Mouse (Mus musculus) thymus, postnatal 10 days (tissue): Measurements from ENCODE around the gene Plin4.
"Not testable (repeated sequence)": the region's sequence is repeated elsewhere in the genome, so short reads cannot be mapped to it uniquely, and the experiment has no call there.

Source experiments
- DNase-seq, 2 experiments: peaks; one replicate each; pipeline ENCODE4 v3.0.0; 2021; ENCODE audit warnings: low spot score in 2 of 2

The Plin4 gene

DNA sequence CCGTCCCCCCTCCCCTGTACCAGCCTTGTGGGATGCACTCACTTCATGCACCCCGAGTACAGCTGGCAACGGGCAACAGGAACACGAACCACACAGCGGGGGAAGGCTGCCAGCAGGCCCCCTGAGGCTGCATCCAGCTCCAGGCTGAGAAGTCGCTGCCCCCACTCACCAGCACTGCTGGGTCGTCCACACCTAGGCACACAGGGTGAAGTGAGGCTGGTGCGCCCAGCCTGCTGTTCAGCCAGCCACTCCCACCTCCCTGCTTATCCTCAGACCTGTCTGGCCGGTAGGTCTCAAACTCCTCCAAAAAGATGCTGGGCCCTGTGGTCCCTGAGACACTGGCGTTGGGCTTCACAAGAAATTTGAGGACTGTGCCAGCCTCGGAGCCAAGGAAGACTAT lies 16.6 kb upstream of the Plin4 start:
- DNase-seq = no peak

DNA sequence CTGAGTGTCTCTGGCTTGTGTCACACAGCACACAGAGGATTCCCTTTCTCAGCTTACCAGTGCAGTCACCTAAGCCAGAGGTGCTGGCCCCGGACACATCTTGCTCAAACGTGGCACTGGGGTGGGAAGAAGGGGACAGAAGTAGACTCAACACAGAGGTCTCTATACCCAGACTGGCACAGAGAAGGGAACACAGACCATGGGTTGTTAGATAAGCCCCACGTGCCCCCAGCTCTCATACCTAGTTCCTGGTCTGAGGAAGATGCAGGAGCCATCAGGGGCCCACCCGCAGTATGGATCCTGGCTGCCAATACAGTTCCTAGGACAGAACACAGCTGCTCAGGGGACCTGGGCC lies 15.7 kb upstream of the Plin4 start:
- no peak for DNase-seq

DNA sequence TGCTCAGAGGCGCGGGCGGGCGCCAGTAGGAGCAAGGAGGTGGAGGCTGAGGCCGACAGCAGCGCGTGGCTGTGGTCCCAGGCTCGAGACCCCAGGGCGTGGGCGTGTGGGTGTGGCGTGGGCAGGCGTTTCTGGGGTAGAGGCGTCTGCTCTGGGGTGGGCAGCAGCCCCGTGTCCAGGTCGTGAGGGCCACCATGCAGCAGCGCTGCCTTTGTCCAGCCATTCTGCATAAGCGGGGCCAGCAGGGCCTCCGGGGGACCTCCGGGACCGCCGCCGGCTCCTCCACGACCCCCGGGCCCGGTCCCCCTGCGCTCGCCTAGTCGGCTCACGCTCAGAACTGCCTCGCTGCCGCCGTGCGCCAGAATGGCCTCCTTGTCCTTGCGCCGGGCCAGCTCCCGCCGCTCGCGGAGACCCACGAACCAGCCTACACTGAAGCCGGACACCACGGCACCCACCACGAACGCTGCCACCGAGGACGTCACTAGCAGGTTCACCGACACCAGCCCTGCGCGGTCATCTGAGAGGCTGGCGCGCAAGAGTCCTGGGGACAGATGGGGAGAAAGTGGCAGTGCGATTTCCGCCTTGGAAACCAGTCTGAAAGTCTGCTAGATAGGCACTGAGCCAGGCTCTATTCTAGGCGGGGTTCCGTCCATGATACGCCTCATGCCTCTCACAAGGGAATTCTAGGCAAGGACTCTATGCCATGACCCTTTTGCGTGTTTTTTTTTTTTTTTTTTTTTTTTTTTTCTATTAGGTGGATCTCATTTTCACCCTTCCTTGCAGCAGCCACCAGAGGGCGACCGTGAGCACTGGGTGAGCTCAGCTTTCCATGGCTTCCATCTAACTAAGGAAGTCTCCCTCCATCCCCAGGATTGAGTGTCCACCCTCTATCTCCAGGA lies 15.0 kb upstream of the Plin4 start:
- DNase-seq = peak in 1 of 2 experiments; percentile 54

DNA sequence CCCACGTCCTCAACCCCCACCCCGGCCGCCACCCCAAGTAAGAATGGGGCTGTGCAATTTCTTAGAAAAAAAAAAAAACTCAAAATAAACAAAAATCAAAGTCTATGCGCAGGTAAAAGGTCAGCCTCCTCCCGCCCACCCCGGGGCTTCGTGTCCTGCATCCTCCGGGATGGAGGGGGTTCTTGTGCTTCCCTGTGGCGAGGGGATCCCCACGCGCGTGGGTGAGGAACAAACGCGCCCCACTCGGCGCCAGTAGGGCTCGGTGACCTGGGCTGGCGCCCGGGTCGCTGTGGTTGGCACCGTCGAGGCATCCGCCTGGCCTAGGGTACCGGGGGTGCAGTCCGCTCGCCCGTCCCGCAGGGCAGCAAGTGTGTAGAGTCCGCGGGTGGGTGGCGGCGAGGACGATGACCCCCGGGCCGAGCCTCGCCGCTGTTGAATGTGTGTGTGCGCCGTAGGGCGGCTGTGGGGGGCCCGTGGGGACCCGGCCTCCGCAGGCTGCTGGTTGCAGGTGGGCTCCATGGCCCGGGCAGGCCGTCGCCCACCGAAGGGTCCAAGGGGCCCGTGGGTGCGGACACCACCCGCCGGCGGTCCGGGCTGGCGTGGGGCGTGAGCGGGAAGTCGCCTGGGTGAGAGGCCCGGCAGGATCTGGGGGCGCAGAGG lies 14.2 kb upstream of the Plin4 start:
- no peak for DNase-seq

DNA sequence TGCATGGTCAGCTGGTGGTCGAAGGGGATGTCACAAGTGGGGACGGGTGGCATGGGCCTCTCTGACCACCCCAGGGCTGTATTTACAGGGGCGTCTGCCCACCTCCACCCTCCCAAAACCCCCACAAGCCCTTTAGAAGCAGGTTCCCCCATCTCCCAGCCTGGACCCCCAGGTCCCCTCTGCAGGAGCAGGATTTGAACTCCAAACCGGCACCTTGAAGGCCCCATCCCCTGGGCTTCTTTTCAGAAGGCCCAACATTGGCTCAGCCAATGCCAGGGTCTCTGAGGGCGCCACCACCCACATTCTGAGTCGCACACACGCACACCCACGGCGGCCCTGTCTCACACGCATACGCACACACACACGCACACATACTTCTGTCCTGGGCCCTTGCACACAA lies 13.6 kb upstream of the Plin4 start:
- no peak for DNase-seq

DNA sequence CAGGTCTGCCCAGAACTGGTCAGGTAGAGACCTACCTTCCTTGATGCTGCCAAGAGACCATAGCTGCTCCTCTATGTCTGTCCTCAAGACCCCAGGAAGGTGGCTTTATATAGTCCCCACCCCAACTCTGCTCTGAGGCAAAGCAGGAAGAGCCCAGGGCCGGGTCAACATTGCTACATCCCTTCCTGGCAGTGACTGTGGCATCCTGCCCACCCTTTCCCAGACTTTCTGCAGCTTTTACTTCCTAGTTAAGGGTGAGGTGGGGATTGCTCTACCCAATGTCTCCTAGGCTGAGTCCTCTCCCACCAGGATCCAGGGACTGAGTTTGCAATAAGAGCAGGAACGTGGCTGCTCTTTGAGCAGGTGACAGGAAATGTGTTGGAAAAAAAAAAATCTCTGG lies 12.2 kb upstream of the Plin4 start, which contains the start of gene Lrg1:
TSS of gene Lrg1 (minus strand) at position 176 of the 400 bp plus-strand sequence.
- no peak for DNase-seq

DNA sequence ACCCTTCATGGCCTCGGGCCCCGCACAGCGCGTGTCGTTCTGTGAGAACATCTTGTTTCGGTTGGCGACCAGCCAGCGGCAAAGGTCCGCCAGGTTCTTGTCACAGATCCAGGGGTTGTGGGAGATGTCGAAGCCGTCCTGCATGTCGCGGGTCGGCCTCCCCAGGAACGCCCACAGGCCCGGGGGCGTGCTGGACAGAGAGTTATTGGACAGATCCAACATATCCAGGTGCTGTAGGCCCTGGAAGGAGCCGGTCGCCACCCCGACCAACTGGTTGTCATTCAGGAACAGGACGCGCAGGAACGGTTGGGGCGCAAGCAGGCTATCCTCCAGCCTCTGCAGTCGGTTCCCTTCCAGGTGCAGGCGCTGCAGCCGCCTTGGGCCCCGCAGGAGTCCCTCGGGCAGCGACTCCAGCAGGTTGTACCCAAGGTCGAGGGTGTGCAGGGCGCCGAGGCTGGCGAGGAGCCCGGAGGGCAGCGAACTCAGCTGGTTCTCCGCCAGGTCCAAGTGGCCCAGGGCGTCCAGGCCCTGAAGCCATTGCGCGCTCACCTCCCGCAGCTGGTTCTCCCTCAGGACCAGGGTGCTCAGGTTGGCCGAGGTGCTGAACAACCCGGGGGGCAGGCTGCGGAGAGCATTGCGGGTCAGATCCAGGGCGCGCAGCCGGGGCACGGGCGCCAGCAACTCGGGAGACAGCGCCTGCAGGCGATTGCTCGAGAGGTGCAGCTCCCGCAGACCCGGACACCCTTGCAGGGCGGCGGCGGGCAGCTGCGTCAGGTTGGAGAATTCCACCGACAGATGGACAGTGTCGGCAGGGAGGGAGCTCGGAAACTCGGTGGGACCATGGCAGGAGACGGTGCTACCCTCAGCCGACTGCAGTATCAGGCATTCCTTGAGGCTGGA lies 10.6 kb upstream of the Plin4 start:
- DNase-seq = no peak

DNA sequence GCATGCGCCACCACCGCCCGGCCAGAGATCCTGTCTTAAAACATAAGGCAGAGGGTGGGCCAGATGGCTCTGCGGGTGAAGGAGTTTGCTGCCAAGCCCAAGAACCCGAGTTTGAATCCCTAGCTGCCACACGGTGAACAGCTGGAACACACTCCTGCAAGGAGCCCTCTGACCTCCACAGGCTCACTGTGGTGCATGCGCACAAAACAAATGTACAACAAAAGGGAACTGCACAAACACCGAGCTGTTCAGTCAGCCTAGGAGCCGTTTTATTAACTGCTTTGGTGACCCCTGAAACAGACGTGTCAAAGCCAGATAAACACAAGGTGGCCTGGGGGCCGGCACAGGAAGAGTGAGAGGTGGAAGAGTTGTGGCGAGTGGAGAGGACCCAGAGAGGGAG lies 9.8 kb upstream of the Plin4 start:
- no peak for DNase-seq

DNA sequence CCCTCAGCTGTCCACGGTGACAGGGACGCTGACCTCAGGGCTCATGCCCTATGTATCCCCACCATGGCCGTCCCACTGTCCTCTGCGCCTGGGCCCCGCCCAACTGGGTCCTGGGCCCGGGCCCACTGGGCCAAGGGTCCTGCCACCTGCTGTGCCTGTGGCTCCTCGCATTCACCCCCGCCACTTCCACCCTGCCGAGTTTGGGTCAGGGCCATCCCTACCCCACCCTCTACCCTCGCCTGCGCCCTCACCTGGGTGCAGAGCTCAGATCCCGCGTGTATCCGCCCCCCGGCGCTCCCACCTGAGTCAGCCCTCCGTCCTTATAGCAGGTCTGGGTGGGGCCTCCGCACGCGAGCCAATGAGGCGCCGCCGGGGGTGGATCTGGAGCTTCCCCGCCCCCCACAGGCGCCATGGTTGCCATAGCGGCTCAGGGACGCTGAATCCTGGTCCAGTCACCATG lies 7.7 kb upstream of the Plin4 start, which contains the start of gene Plin5:
TSS of gene Plin5 (minus strand) at position 346 of the 460 bp plus-strand sequence.
- no peak for DNase-seq

DNA sequence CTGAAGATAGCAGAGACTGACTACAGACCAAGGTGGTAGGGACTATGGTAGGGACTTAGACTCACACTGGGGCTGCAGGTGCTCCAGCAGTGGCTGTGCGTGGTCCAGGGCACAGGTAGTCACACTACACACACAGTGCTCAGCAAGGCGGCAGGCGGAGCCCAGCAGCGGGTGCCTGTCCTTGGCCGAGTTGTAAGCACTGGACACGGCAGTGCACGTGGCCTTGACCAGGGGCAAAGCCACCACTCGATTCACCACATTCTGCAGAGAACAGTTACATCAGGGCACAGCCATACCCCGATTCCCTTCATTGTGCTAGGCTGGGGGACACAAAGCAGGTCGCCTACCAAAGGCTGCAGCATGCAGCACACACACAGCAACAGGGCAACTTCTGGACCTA lies 6.6 kb upstream of the Plin4 start:
- DNase-seq = no peak

DNA sequence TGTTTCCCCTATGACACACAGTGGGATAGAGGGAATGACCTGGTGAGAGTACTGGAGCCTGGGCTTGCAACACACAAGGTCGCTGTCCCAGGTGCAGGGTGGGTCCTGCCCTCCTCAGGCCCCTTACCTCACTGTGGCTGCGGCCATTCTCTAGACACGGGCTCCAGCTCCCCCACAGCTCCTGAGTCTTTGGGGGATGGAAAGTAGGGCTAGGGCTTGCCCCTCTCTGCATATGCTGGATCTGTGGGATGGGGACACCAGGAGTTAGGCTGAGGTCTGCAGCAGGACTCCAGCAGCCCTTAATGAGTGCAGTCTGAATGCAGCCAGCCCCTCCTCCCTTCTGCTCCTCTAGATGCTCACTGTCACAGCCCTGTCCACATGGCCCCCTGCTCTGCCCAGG lies 3.1 kb upstream of the Plin4 start:
- no peak for DNase-seq

DNA sequence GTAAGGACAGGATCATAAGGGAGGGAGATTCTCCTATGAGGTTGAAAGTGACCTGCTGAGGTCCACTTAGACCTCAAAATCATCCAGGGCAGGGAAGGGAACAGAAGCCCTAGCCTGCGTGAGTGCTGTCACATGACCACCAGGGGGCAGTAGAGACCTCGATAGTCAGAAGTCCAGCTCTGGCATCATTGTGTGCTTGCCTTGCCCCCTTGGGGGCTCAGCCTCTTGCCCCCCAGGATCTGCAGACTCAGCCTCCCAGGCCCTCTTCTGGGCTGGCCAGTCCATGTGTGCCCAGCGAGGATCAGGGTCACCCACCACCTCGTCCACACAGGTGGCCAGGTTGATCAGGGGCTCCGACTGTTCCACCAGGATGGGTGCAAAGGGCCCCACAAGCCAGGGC lies 2.3 kb upstream of the Plin4 start:
- peak in 1 of 2 experiments; percentile 78 for DNase-seq

DNA sequence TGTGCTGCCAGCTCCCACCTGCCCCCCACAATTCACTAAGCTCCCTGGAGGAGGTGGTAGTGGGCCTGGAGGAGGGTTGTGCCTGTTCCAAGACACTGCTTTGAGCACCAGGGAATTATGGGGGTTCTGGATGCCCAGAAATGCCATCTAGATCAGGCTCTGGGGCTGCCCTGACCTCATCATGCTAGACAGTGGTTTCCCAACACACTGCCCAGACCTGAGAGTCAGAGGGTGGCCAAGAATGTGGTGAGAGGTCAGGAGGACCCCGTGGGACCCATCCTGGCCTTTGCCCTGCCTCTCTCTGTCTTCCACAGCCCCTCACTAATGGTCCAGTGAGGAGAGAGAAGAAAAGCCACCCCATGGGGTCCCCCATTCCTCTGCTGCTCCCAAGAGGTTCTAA lies 1.4 kb upstream of the Plin4 start:
- no peak for DNase-seq

DNA sequence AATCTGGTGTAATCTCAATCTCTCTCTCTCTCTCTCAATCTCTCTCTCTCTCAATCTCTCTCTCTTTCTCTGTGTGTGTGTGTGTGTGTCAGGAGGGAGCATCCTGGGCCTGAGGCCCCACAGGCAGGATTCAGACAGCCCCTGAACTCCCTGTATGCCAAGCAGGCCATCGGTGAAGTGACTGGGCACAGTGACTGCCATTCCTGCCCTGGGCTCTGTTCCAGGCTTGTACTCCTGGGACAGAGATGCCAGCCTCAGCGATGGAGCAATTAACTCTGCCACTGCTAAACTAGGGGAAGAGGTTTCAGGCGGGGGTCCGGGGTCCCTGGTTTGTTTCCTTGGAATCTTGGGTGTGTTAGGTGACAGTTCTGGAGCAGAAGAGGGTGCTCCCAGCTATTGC lies 968 bp upstream of the Plin4 start:
- no peak for DNase-seq

DNA sequence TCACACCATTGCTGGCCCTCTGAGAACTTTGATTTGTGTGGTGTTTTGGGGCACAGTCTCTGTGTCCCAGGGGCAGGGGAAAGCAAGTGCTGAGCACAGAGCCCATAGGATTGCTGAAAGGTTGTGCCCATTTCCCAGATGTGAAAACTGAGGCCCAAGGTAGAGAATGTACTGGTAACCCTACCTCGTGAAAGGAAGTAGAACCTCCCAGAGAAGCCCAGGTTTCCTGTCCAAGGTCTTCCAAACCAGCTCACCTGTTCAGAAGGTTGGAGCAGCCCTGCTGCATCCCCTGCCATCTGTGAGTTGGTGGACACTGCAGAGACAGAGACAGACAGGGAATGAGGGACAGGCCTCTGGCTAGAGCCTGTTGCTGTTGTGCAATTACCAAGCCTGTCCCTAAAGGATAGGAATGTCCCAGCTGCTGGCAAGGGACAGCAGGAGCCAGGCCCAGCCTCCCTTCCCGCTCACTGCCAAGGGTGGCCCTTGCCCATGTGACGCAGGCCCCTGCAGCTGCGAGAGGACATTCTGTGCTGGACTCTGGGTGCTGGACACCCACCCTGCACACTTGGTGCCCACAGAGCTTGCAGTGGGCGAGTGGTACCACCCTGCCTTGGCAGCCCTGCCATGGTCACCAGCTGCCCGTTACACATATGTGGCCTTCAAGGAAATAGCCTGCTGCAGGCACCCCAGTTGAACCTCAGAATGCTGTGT lies 1.1 kb downstream of the Plin4 start:
- DNase-seq = no peak

DNA sequence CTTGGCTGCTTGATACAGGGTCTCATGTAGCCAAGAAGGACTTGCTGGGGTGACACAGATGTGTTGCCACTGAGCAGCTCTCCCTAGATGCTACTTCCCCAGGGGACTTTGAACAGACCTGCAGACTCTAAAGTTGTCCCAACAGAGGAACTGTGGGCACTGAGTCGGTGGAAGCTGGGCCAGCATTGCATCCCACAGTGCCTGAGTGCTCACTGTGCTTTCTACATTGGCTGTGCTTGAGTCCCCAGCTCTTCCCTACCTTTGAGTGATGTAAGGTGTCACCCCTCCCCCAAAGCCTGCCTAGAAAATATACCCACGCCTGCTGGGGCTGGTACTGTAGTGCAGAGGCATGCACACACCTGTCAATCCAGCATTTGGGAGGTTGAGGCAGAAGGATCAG lies 1.9 kb downstream of the Plin4 start:
- DNase-seq = no peak

DNA sequence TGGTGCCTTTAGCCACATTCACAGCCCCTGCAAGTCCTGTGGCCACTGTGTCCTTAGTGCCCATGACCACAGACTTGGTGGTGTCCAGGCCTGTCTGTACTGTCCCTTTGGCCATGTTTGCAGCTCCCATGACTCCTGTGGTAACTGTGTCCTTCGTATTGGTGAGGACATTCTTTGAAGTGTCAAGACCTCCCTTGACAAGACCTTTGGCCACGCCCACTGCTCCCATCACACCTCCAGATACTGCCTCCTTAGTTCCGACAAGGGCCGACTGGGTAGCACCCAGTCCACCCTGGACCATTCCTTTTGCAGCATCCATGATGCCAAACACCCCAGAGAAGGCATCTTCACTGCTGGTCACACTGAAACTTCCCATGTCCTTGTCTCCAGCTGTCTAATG lies 2.6 kb downstream of the Plin4 start:
- DNase-seq = no peak

DNA sequence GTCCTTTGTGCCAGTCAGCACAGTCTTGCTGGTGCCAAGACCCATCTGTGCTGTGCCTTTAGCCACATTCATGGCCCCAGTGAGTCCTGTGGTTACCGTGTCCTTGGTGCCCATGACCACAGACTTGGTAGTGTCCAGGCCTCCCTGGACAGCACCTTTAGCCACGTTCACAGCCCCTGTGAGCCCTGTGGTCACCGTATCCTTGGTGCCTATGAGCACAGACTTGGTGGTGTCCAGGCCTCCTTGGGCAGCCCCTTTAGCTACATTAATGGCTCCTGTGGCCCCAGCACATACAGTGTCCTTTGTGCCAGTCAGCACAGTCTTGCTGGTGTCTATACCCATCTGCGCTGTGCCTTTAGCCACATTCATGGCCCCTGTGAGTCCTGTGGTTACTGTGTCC lies 3.2 kb downstream of the Plin4 start:
- DNase-seq = not testable (repeated sequence)

DNA sequence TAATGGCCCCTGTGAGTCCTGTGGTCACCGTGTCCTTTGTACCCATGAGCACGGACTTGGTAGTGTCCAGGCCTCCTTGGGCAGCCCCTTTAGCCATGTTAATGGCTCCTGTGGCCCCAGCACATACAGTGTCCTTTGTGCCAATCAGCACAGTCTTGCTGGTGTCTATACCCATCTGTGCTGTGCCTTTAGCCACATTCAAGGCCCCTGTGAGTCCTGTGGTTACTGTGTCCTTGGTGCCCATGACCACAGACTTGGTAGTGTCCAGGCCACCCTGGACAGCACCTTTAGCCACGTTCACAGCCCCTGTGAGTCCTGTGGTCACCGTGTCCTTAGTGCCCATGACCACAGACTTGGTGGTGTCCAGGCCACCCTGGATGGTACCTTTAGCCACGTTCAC lies 4.8 kb downstream of the Plin4 start:
- DNase-seq = not testable (repeated sequence)

DNA sequence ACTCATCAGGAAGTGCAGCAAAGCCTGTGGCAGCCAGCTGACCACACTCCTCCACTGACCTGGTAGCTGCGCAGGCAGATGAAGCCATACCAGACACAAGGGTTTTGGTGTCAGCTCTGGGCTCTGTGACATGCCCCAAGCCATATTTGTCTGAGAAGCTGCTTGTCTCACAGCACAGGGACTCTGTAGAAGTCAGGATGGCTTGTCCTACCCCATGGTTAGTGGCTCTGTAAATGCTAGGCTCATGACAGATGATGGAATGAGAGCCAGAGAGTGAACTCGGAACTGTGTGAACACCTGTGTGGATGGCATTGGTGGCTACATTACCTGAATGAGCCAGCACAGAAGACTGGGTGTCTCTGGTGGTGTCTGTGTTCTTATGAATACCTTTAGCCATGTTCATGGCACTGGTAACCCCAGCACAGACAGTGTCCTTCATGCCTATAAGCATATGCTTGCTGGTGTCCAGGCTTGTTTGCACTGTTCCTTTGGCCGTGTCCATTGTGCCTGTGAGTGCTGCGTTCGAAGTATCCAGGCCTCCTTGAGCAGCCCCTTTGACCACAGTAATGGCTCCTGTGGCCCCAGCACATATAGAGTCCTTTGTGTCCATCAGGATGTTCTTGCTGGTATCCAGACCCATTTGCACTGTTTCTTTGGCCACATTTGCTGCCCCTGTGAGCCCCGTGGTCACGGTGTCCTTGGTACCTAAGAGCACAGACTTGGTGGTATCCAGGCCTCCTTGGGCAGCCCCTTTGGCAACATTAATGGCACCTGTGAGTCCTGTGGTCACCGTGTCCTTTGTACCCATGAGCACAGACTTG lies 5.9 kb downstream of the Plin4 start:
- no peak for DNase-seq

DNA sequence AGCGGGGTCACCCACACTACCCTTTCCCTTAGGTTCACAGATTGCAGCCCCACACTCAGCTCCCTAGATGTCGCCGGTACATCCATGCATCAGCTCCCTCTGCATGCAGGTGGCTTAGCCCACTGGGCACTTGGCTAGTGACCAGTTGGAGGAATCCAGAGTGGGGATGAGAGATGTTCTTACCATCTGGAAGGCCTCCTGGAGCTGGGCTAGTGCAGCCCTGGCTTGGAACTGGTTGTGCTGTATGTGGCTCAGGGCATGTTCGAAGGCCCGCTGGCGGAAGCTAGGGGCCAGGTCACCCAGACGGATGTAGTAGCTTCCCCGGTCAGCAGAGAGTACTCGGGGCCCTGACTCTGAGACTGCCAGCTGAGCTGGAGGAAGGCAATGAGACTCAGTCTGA lies 6.7 kb downstream of the Plin4 start:
- DNase-seq = no peak
